10 mouse cellular contexts compared by ENCODE assay signal in the genomic region with DNA sequence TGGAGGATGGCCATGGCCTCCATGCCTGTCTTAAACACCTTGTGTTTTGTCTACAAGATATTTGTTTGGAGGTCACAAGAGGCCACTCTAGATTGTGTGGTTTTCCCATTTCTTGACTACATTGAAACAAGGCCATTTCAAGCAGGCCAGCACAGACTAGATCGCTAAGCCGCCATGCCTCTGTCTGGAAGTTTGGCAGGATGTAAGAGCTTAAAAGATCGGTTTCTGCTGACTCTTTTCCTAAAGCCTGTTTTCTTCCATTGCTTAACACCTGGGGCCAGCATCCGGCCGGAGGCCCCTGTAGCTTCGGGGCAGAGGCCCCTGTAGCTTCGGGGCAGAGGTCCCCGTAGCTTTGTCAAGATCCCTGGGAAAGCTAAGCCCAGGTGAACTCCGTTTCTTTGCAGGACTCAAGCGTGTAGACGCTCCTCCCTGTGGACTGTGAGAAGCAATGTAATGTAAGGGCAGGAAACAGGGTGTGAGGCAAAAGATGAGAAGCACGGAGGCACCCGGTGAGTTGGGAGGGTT.
DNase-seq lines count a peak whose midpoint lies in the region; ATAC-seq and TF ChIP-seq lines count a peak whose summit lies in the region.
"Had no signal": no experiment of that assay in that cellular context is flagged by ENCODE, and none has a peak within 500 bp of the region (broad histone marks: within the 10 kb centered on the region; RNA-seq: fewer than 3 reads in every experiment).

No protein-coding gene starts in this region.

- WGBS in liver, adult 2 months, result 23% methylated on average over 13 of the region's 13 CpGs
- whole genome bisulfite sequencing in embryonic facial prominence, embryonic 13.5 days, result 35% methylated on average over 13 of the region's 13 CpGs
- 29% methylated on average over 13 of the region's 13 CpGs for WGBS in intestine, embryonic 16.5 days
- WGBS in neural tube, embryonic 13.5 days, result 32% methylated on average over 13 of the region's 13 CpGs
- 60% methylated on average over 13 of the region's 13 CpGs for WGBS in forebrain, embryonic 14.5 days

- ATAC-seq in embryonic facial prominence, embryonic 13.5 days (ENCODE audit: insufficient number of reproducible peaks, insufficient read depth, low FRiP score, low TSS enrichment, low read depth), result no peak
- ATAC-seq in intestine, embryonic 16.5 days, result peak; percentile 47
- no peak for ATAC-seq in neural tube, embryonic 13.5 days (ENCODE audit: low read depth)
- no peak for ATAC-seq in forebrain, embryonic 14.5 days

- no peaks in the 10 kb centered on the region; the same call in 1 of the 2 replicates for H3K79me2 ChIP-seq in liver, adult 2 months (ENCODE audit: control insufficient read depth, insufficient read depth, low read length)

- TF ChIP-seq CTCF in liver, adult 2 months (IDR thresholded peaks at IDR 0.05; ENCODE audit: low read depth, low read length), result no peak

- no peaks in the 10 kb centered on the region for H3K27me3 ChIP-seq in liver, adult 2 months (ENCODE audit: control insufficient read depth, insufficient read depth, low read length)
- H3K27me3 ChIP-seq in embryonic facial prominence, embryonic 13.5 days, result peaks cover 11% of the 10 kb centered on the region
- H3K27me3 ChIP-seq in intestine, embryonic 16.5 days (replicated peaks; ENCODE audit: control insufficient read depth, insufficient read depth, low read length), result no peaks in the 10 kb centered on the region
- H3K27me3 ChIP-seq in neural tube, embryonic 13.5 days, result no peaks in the 10 kb centered on the region
- no peaks in the 10 kb centered on the region for H3K27me3 ChIP-seq in forebrain, embryonic 14.5 days (replicated peaks; ENCODE audit: control insufficient read depth, insufficient read depth, low read length)

- H3K36me3 ChIP-seq in liver, adult 2 months (ENCODE audit: control insufficient read depth, insufficient read depth, low read length), result no peaks in the 10 kb centered on the region
- H3K36me3 ChIP-seq in embryonic facial prominence, embryonic 13.5 days, result no peaks in the 10 kb centered on the region
- no peaks in the 10 kb centered on the region for H3K36me3 ChIP-seq in intestine, embryonic 16.5 days (ENCODE audit: control insufficient read depth, insufficient read depth, low read length)
- no peaks in the 10 kb centered on the region for H3K36me3 ChIP-seq in neural tube, embryonic 13.5 days
- H3K36me3 ChIP-seq in forebrain, embryonic 14.5 days (ENCODE audit: control insufficient read depth, insufficient read depth, low read length), result no peaks in the 10 kb centered on the region
- H3K36me3 ChIP-seq: midbrain, embryonic 12.5 days had no signal

- H3K27ac ChIP-seq in liver, adult 2 months (replicated peaks; ENCODE audit: insufficient read depth, low read depth, low read length), result no peak overlapping the region
- H3K27ac ChIP-seq in embryonic facial prominence, embryonic 13.5 days, result peak overlapping the region; percentile 78
- peak overlapping the region; percentile 17; the same call in 1 of the 2 replicates for H3K27ac ChIP-seq in intestine, embryonic 16.5 days (ENCODE audit: low read length)
- 0 out of 2 replicates have a peak overlapping the region, but pooled peaks have one; percentile 4 for H3K27ac ChIP-seq in neural tube, embryonic 13.5 days (replicated peaks)
- H3K27ac ChIP-seq in forebrain, embryonic 14.5 days (ENCODE audit: low read depth, low read length), result no peak overlapping the region

- H3K9me3 ChIP-seq in embryonic facial prominence, embryonic 13.5 days, result no peaks in the 10 kb centered on the region
- H3K9me3 ChIP-seq in intestine, embryonic 16.5 days (ENCODE audit: control insufficient read depth, low read length), result no peaks in the 10 kb centered on the region
- no peaks in the 10 kb centered on the region for H3K9me3 ChIP-seq in neural tube, embryonic 13.5 days
- H3K9me3 ChIP-seq in forebrain, embryonic 14.5 days (replicated peaks; ENCODE audit: control insufficient read depth, low read length), result no peaks in the 10 kb centered on the region
- H3K9me3 ChIP-seq: midbrain, embryonic 12.5 days had no signal

- peak overlapping the region; percentile 46 for H3K4me2 ChIP-seq in embryonic facial prominence, embryonic 13.5 days
- peak overlapping the region; percentile 15 for H3K4me2 ChIP-seq in intestine, embryonic 16.5 days (ENCODE audit: low read depth, low read length)
- H3K4me2 ChIP-seq in neural tube, embryonic 13.5 days, result 0 out of 2 replicates have a peak overlapping the region, but pooled peaks have one; percentile 1
- no peak overlapping the region for H3K4me2 ChIP-seq in forebrain, embryonic 14.5 days (ENCODE audit: low read length)
- H3K4me2 ChIP-seq: midbrain, embryonic 12.5 days had no signal

- DNase-seq in liver, adult 2 months (ENCODE audit: extremely low read depth, low read depth, low spot score), result peak; percentile 25
- no peak for DNase-seq in liver
- DNase-seq in forebrain, embryonic 14.5 days (ENCODE audit: low spot score), result no peak
- DNase-seq in thymus, postnatal 0 days (ENCODE audit: low spot score), result no peak
- DNase-seq: kidney, postnatal 10 days; right cerebral cortex, postnatal 4 days had no signal

- H3K9ac ChIP-seq in liver, adult 2 months (ENCODE audit: low read depth, low read length), result no peak overlapping the region
- H3K9ac ChIP-seq in embryonic facial prominence, embryonic 13.5 days, result 0 out of 2 replicates have a peak overlapping the region, but pooled peaks have one; percentile 16
- H3K9ac ChIP-seq in intestine, embryonic 16.5 days (ENCODE audit: low read depth, low read length), result 0 out of 2 replicates have a peak overlapping the region, but pooled peaks have one; percentile 31
- no peak overlapping the region for H3K9ac ChIP-seq in neural tube, embryonic 13.5 days
- no peak overlapping the region for H3K9ac ChIP-seq in forebrain, embryonic 14.5 days (ENCODE audit: low read length)
- H3K9ac ChIP-seq: midbrain, embryonic 12.5 days had no signal

- TF ChIP-seq POLR2A in liver, adult 2 months (IDR thresholded peaks at IDR 0.05; ENCODE audit: extremely low read depth, insufficient read depth, low read length), result no peak

- H3K4me3 ChIP-seq in liver, adult 2 months (ENCODE audit: insufficient read depth, low read depth, low read length), result no peak overlapping the region
- H3K4me3 ChIP-seq in embryonic facial prominence, embryonic 13.5 days, result no peak overlapping the region
- H3K4me3 ChIP-seq in intestine, embryonic 16.5 days (ENCODE audit: low read length), result no peak overlapping the region
- no peak overlapping the region for H3K4me3 ChIP-seq in neural tube, embryonic 13.5 days
- H3K4me3 ChIP-seq in forebrain, embryonic 14.5 days (ENCODE audit: low read depth, low read length), result no peak overlapping the region
- H3K4me3 ChIP-seq: midbrain, embryonic 12.5 days had no signal

- peaks cover 12% of the 10 kb centered on the region for H3K4me1 ChIP-seq in liver, adult 2 months (ENCODE audit: control insufficient read depth, insufficient read depth, low read length)
- peaks cover 33% of the 10 kb centered on the region for H3K4me1 ChIP-seq in embryonic facial prominence, embryonic 13.5 days
- H3K4me1 ChIP-seq in intestine, embryonic 16.5 days (ENCODE audit: control insufficient read depth, insufficient read depth, low read length), result peaks cover 16% of the 10 kb centered on the region
- peaks cover 58% of the 10 kb centered on the region for H3K4me1 ChIP-seq in neural tube, embryonic 13.5 days (replicated peaks)
- H3K4me1 ChIP-seq in forebrain, embryonic 14.5 days (ENCODE audit: control insufficient read depth, insufficient read depth, low read length), result peaks cover 23% of the 10 kb centered on the region

Comparison
In these comparisons a context has a peak if more than half of its experiments do, and no peak if none do; other contexts are left out.
1. H3K27ac ChIP-seq: peak in embryonic facial prominence, embryonic 13.5 days (single experiment), intestine, embryonic 16.5 days (single experiment) and neural tube, embryonic 13.5 days (single experiment); none in liver, adult 2 months (single experiment) and forebrain, embryonic 14.5 days (single experiment).
2. H3K9ac ChIP-seq: peak in embryonic facial prominence, embryonic 13.5 days (single experiment) and intestine, embryonic 16.5 days (single experiment); none in liver, adult 2 months (single experiment), neural tube, embryonic 13.5 days (single experiment) and forebrain, embryonic 14.5 days (single experiment).